Mouse (Mus musculus) CD4-positive helper T cell, adult 2 months (primary cell): ENCODE measurements around the gene Dock8.

Source experiments
- DNase-seq: peaks from one replicate; pipeline ENCODE4 v3.0.0-alpha.2; 2012; ENCODE audit warnings: low read depth, missing footprints, low spot score

Dock8 gene

GRCm38 (mm10) chr19:25251610-25252140 is 252.3 kb downstream of the Dock8 start:
- DNase-seq = no peak
